Mouse (Mus musculus): Measurements from ENCODE around the gene Oas1c. TPM values are rescaled to one million over a fixed set of nuclear protein-coding genes. Genes with fewer than 3 reads are reported as not detected.
"Not testable (repeated sequence)": the region's sequence is repeated elsewhere in the genome, so short reads cannot be mapped to it uniquely, and the experiment has no call there.

Oas1c gene
- polyA plus RNA-seq, 1 experiment from 2014 or later: 0.46 TPM

GRCm38 (mm10) chr5:120815949-120816348 lies 3.6 kb upstream of the Oas1c start:
- peaks cover 14% of the 10 kb centered on the region for H3K4me1 ChIP-seq
- no peak for ATAC-seq (ENCODE audit: insufficient number of reproducible peaks, insufficient read depth, low FRiP score, low TSS enrichment, low read depth)
- WGBS: 54% methylated on average over 3 of the region's 3 CpGs
- no peak overlapping the region for H3K4me2 ChIP-seq
- no peaks in the 10 kb centered on the region for H3K36me3 ChIP-seq
- no peaks in the 10 kb centered on the region for H3K27me3 ChIP-seq
- H3K9ac ChIP-seq: no peak overlapping the region
- H3K4me3 ChIP-seq: no peak overlapping the region
- no peak overlapping the region for H3K27ac ChIP-seq
- H3K9me3 ChIP-seq: peaks cover 15% of the 10 kb centered on the region

DNA sequence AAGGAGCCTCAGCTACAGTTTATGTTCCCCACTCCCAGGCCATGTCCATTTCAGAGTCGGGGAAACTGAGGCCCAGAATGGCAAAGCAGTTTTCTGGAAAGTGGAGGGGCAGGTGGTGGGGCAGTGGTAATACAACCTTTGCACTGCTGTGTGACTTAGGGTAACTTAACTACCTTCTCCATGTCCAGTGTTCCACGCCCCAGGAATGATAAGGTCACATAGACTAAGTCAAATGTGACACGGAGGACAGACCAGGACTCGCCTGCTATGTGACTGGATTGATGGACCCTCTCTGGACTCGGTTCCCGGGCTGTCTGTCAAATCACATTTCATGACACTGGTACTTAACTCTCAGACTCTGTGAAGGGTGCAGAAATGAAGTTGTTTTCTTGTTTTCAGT lies 709 bp upstream of the Oas1c start:
- 82% methylated on average over 6 of the region's 6 CpGs for WGBS
- Histone ChIP-seq H3K36me3 (no peaks in the 10 kb centered on the region), H3K4me2 (peak overlapping the region; percentile 58), H3K27me3 (no peaks in the 10 kb centered on the region), H3K4me3 (peak overlapping the region; percentile 38), H3K27ac (no peak overlapping the region), H3K4me1 (peaks cover 14% of the 10 kb centered on the region), H3K9ac (peak overlapping the region; percentile 62), H3K9me3 (no peaks in the 10 kb centered on the region)
- ATAC-seq (ENCODE audit: insufficient number of reproducible peaks, insufficient read depth, low FRiP score, low TSS enrichment, low read depth): no peak

DNA sequence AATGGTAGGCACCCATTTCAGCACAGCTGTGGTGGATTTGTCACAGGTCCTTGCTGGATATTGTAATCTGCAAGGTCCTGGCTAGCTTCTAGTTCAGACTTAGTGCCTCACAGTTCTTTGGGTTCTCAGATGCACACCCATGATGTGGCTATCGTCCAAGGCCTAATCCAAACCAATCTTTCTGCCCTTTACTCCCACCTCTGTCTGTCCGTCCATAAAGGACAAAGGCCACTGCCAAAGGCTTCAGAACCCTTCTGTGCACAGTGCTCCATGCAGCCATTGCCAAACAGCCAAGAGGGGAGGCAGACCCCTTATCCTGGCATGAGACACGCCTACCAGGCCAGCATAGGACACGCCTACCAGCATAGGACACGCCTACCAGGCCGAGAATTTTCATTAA lies 3.1 kb downstream of the Oas1c start:
- Histone ChIP-seq H3K4me1 (peaks cover 14% of the 10 kb centered on the region), H3K27me3 (no peaks in the 10 kb centered on the region), H3K27ac (no peak overlapping the region), H3K9ac (no peak overlapping the region), H3K4me2 (no peak overlapping the region), H3K9me3 (no peaks in the 10 kb centered on the region), H3K36me3 (no peaks in the 10 kb centered on the region), H3K4me3 (no peak overlapping the region)
- ATAC-seq (ENCODE audit: insufficient number of reproducible peaks, insufficient read depth, low FRiP score, low TSS enrichment, low read depth): no peak
- WGBS: 33% methylated on average over 6 of the region's 6 CpGs

DNA sequence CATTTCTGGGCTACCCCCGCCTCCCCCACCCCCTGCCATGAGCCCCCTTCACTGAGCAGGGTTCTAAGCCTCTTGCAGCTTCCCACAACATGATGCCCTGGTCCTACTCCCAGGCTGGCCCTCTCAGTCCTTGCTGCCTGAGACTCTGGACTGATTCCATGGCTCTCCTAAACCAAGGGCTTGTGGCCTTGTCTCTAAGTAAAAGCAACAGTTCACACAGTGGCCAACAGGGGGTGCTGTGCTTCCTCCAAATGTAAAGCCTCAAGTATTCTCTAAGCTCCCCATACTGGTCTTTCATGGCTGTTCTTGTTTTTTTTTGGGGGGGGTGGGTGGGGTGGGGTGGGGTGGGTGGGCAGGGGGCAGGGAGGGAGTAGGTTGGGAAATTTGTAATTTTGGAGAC lies 5.9 kb downstream of the Oas1c start:
- no peaks in the 10 kb centered on the region for H3K9me3 ChIP-seq
- H3K36me3 ChIP-seq: no peaks in the 10 kb centered on the region
- no peak overlapping the region for H3K27ac ChIP-seq
- 0 out of 2 replicates have a peak, but pooled peaks cover 1% of the 10 kb centered on the region for H3K4me1 ChIP-seq
- 86% methylated on average over 1 of the region's 1 CpGs for WGBS
- no peak overlapping the region for H3K9ac ChIP-seq
- H3K27me3 ChIP-seq: no peaks in the 10 kb centered on the region
- ATAC-seq (ENCODE audit: insufficient number of reproducible peaks, insufficient read depth, low FRiP score, low TSS enrichment, low read depth): no peak
- H3K4me2 ChIP-seq: no peak overlapping the region
- H3K4me3 ChIP-seq: no peak overlapping the region

DNA sequence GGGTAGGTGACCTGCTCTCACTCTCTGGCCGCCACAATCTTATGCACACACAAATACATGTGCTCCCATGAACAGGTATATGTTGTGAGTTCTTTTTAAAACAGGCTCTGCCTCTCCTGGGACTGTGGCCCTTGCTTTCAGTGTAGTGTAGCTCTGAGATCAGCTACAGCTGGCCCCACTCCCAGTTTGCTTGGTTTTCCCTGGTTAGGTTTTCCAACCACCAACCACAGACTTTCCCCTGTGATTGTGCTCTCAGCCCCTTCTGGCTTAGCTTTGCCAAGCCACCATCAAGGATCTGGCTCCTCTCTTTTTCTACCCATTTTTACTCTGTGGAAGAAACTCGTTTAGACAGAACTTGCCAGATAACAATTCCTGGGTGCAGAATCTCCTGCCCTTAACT lies 8.7 kb downstream of the Oas1c start:
- WGBS: 66% methylated on average over 2 of the region's 2 CpGs
- no peak overlapping the region for H3K4me2 ChIP-seq
- H3K27me3 ChIP-seq: no peaks in the 10 kb centered on the region
- no peaks in the 10 kb centered on the region for H3K4me1 ChIP-seq
- H3K9ac ChIP-seq: no peak overlapping the region
- no peaks in the 10 kb centered on the region for H3K36me3 ChIP-seq
- peak overlapping the region; percentile 62; the same call in 1 of the 2 replicates for H3K27ac ChIP-seq
- no peak overlapping the region for H3K4me3 ChIP-seq
- no peak for ATAC-seq (ENCODE audit: insufficient number of reproducible peaks, insufficient read depth, low FRiP score, low TSS enrichment, low read depth)
- no peaks in the 10 kb centered on the region for H3K9me3 ChIP-seq

GRCm38 (mm10) chr5:120798943-120799342 lies 13.4 kb downstream of the Oas1c start:
- not testable (repeated sequence) for H3K4me3 ChIP-seq; H3K9ac ChIP-seq; H3K4me1 ChIP-seq; H3K4me2 ChIP-seq; H3K9me3 ChIP-seq; H3K27ac ChIP-seq; H3K36me3 ChIP-seq; H3K27me3 ChIP-seq; ATAC-seq (ENCODE audit: insufficient number of reproducible peaks, insufficient read depth, low FRiP score, low TSS enrichment, low read depth)
- 39% methylated on average over 1 of the region's 2 CpGs for WGBS

- not testable (repeated sequence) for H3K27me3 ChIP-seq; H3K9me3 ChIP-seq; H3K27ac ChIP-seq; H3K36me3 ChIP-seq; ATAC-seq (ENCODE audit: insufficient number of reproducible peaks, insufficient read depth, low FRiP score, low TSS enrichment, low read depth); H3K9ac ChIP-seq; H3K4me2 ChIP-seq; H3K4me3 ChIP-seq; H3K4me1 ChIP-seq
- 74% methylated on average over 5 of the region's 5 CpGs for WGBS
Measured at GRCm38 (mm10) chr5:120798147-120798546, 14.2 kb downstream of the Oas1c start.

- not testable (repeated sequence) for ATAC-seq (ENCODE audit: insufficient number of reproducible peaks, insufficient read depth, low FRiP score, low TSS enrichment, low read depth); H3K27ac ChIP-seq
- WGBS: 60% methylated on average over 9 of the region's 9 CpGs
Measured at GRCm38 (mm10) chr5:120795480-120796034, 16.8 kb downstream of the Oas1c start, which contains the start of gene Oas1e. TSS of gene Oas1e (minus strand) at chr5:120795530.

DNA sequence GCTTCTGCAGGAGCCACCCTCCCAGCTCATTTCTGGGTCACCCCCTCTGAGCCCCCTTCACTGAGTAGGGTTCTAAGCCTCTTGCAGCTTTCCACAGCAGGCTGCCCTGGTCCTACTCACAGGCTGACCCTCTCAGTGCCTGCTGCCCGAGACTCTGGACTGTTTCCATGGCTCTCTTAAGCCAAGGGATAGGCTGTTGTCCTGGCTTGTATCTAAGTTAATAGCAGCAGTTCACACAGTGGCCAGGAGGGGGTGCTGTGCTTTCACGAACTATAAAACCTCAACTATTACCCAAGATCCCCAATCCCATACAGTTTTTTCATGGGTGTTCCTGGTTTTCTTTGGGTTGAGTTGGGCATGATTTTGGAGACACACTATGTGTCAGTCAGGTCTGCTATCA lies 19.3 kb downstream of the Oas1c start:
- no peak overlapping the region for H3K9ac ChIP-seq
- no peaks in the 10 kb centered on the region for H3K4me1 ChIP-seq
- ATAC-seq (ENCODE audit: insufficient number of reproducible peaks, insufficient read depth, low FRiP score, low TSS enrichment, low read depth): no peak
- WGBS: 32% methylated on average over 2 of the region's 2 CpGs
- no peaks in the 10 kb centered on the region for H3K9me3 ChIP-seq
- H3K4me3 ChIP-seq: no peak overlapping the region
- no peak overlapping the region for H3K4me2 ChIP-seq
- H3K36me3 ChIP-seq: no peaks in the 10 kb centered on the region
- H3K27ac ChIP-seq: no peak overlapping the region
- peaks cover 15% of the 10 kb centered on the region; the same call in 1 of the 2 replicates for H3K27me3 ChIP-seq

More at GRCm38 (mm10) chr5:120795480-120796034, 16.8 kb downstream of the Oas1c start, which contains the start of gene Oas1e:
- H3K4me1 ChIP-seq, H3K4me2 ChIP-seq, H3K4me3 ChIP-seq, H3K36me3 ChIP-seq, H3K9ac ChIP-seq, H3K9me3 ChIP-seq, H3K27me3 ChIP-seq: not testable (repeated sequence)

DNA sequence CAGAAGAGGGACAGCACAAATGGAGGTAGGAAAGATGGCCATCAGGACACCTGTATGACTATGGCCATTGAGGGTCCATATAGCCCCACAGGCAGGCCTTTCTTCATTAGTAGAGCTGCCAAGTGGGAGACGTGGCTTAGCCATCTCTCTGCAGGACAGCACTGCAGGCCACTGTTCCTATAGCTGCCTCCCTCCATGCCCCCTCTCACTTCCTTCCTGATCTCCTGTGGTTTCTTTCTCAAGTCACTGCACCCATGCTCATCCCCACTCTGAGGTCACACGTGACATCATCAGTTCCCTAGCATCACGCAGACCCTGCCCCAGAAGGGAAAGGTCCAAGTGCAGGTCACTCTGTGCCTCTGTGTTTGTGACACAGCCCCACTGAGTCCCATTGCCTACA lies 25.3 kb downstream of the Oas1c start:
- Histone ChIP-seq H3K4me3 (no peak overlapping the region), H3K9me3 (no peaks in the 10 kb centered on the region), H3K27me3 (peaks cover 15% of the 10 kb centered on the region; the same call in 1 of the 2 replicates), H3K4me2 (no peak overlapping the region), H3K27ac (no peak overlapping the region), H3K9ac (no peak overlapping the region), H3K4me1 (no peaks in the 10 kb centered on the region), H3K36me3 (no peaks in the 10 kb centered on the region)
- 68% methylated on average over 3 of the region's 3 CpGs for WGBS
- no peak for ATAC-seq (ENCODE audit: insufficient number of reproducible peaks, insufficient read depth, low FRiP score, low TSS enrichment, low read depth)

GRCm38 (mm10) chr5:120782446-120782845 lies 29.9 kb downstream of the Oas1c start:
- Histone ChIP-seq H3K4me3 (no peak overlapping the region), H3K36me3 (no peaks in the 10 kb centered on the region), H3K27ac (no peak overlapping the region), H3K9ac (no peak overlapping the region), H3K27me3 (no peaks in the 10 kb centered on the region), H3K4me1 (0 out of 2 replicates have a peak, but pooled peaks cover 3% of the 10 kb centered on the region), H3K4me2 (no peak overlapping the region), H3K9me3 (no peaks in the 10 kb centered on the region)
- 56% methylated on average over 2 of the region's 2 CpGs for WGBS
- ATAC-seq (ENCODE audit: insufficient number of reproducible peaks, insufficient read depth, low FRiP score, low TSS enrichment, low read depth): no peak

- H3K27ac ChIP-seq: no peak overlapping the region
- WGBS: 93% methylated on average over 1 of the region's 1 CpGs
- no peak overlapping the region for H3K9ac ChIP-seq
- H3K9me3 ChIP-seq: no peaks in the 10 kb centered on the region
- ATAC-seq (ENCODE audit: insufficient number of reproducible peaks, insufficient read depth, low FRiP score, low TSS enrichment, low read depth): no peak
- H3K27me3 ChIP-seq: no peaks in the 10 kb centered on the region
- H3K4me3 ChIP-seq: no peak overlapping the region
- 0 out of 2 replicates have a peak, but pooled peaks cover 3% of the 10 kb centered on the region for H3K4me1 ChIP-seq
- no peaks in the 10 kb centered on the region for H3K36me3 ChIP-seq
- H3K4me2 ChIP-seq: no peak overlapping the region
Measured at GRCm38 (mm10) chr5:120781646-120782045, 30.7 kb downstream of the Oas1c start.

All from embryonic facial prominence, embryonic 13.5 days (tissue).